Mouse (Mus musculus) liver, embryonic 14.5 days (tissue): ENCODE results near the gene Col8a2. TPM values are rescaled to one million over a fixed set of nuclear protein-coding genes. Genes with fewer than 3 reads are reported as not detected.

Experiments used
- ATAC-seq: fragments of 200-750 bp; cut with Nextera tagmentation; 2 replicates; pipeline ENCODE4 v1.8.0; 2017; ENCODE audit warnings: moderate number of reproducible peaks, mild to moderate bottlenecking, moderate library complexity; ENCODE audit not compliant: insufficient read depth
- DNase-seq, 3 experiments: peaks; one replicate each; pipeline ENCODE4 v3.0.0-alpha.2; 2012 to 2013; ENCODE audit warnings: low read depth in 3 of 3, low spot score in 3 of 3
- H3K27ac ChIP-seq: fragments of 300-500 bp; sonication (generic); 2 replicates; pipeline ENCODE4 v1.5.1; 2014; ENCODE audit warnings: moderate library complexity, mild to moderate bottlenecking, control low read depth, inconsistent platforms
- H3K27me3 ChIP-seq: fragments of 300-500 bp; sonication (generic); 2 replicates; pipeline ENCODE4 v1.6.1; 2014; ENCODE audit warnings: mild to moderate bottlenecking, low read length, moderate library complexity; ENCODE audit not compliant: control insufficient read depth, insufficient read depth
- H3K36me3 ChIP-seq: fragments of 300-500 bp; sonication (generic); replicated peaks from 2 replicates; pipeline ENCODE4 v1.6.1; 2014; ENCODE audit warnings: low read depth; ENCODE audit not compliant: control insufficient read depth, insufficient read depth
- H3K4me1 ChIP-seq, 2 experiments: fragments of 200-500 bp in 1 of 2; fragments of 300-500 bp in 1 of 2; sonication (generic) in 1 of 2; replicated peaks; 2 replicates each; pipeline ENCODE4 v1.6.1; 2012 to 2014; ENCODE audit warnings: antibody characterized with exemption in 1 of 2, inconsistent platforms in 1 of 2, low read length in 1 of 2; ENCODE audit not compliant: control insufficient read depth in 2 of 2, insufficient read depth in 2 of 2
- H3K4me2 ChIP-seq: fragments of 300-500 bp; sonication (generic); 2 replicates; pipeline ENCODE4 v1.6.1; 2014; ENCODE audit warnings: low read depth, mild to moderate bottlenecking, control low read depth, moderate library complexity
- H3K4me3 ChIP-seq, 2 experiments: fragments of 200-500 bp in 1 of 2; fragments of 300-500 bp in 1 of 2; sonication (generic) in 1 of 2; 2 replicates each; pipeline ENCODE4 v1.5.1; 2012 to 2014; ENCODE audit warnings: low read depth in 2 of 2, low read length in 2 of 2, mild to moderate bottlenecking in 2 of 2, control low read depth in 1 of 2, inconsistent platforms in 1 of 2, moderate library complexity in 1 of 2; ENCODE audit not compliant: insufficient read depth in 1 of 2
- H3K9ac ChIP-seq: fragments of 300-500 bp; sonication (generic); replicated peaks from 2 replicates; pipeline ENCODE4 v1.6.1; 2014; ENCODE audit warnings: mild to moderate bottlenecking, control low read depth, moderate library complexity
- H3K9me3 ChIP-seq: fragments of 300-500 bp; sonication (generic); 2 replicates; pipeline ENCODE4 v1.6.1; 2016; ENCODE audit warnings: low read length, mixed read lengths; ENCODE audit not compliant: control insufficient read depth
- CTCF ChIP-seq: IDR thresholded peaks from 2 replicates; pipeline ENCODE4 v1.5.1; 2016; ENCODE audit warnings: antibody characterized with exemption, low read depth, control low read depth
- EP300 ChIP-seq: IDR thresholded peaks from 2 replicates; pipeline ENCODE4 v1.6.1; 2016; ENCODE audit warnings: antibody characterized with exemption, low read depth
- WGBS: fragments of 180-500 bp; shearing (Covaris S2); extraction: QIAGEN DNeasy Blood & Tissue Kit; methylation state at CpG from one replicate; pipeline ENCODE4 v1.1.7; 2014; ENCODE audit not compliant: insufficient replicate concordance; 5-methylcytosine and 5-hydroxymethylcytosine counted together
- polyA plus RNA-seq, 2 experiments: library from polyadenylated mRNA; depleted of rRNA in 1 of 2; stranded (reverse) in 1 of 2; unstranded in 1 of 2; fragments of >200 nt; fragmentation: Nextera tagmentation in 1 of 2; extraction: Ambion mirVana in 1 of 2; gene quantifications; 2 replicates each; pipeline versions ENCODE4 v1.2.1 to v1.2.3; 2012 to 2014

The Col8a2 gene
- polyA plus RNA-seq (2012; rRNA removed) (0.15 and 0.28 TPM in 2 replicates), polyA plus RNA-seq (2014; fragmentation: Nextera tagmentation; extraction: Ambion mirVana) (0.25 and 0.52 TPM in 2 replicates)

- Histone ChIP-seq H3K4me3 (peak within 1 kb of the TSS; percentile 13 to 41; a peak in 3 of 4 replicates), H3K9me3 (no peaks in the 10 kb centered on the region), H3K27me3 (peaks cover 42% of the 10 kb centered on the region), H3K4me1 (0 out of 4 replicates have a peak, but pooled peaks cover 0 to 2% of the 10 kb centered on the region in 2 experiments), H3K27ac (no peak within 1 kb of the TSS), H3K9ac (no peak within 1 kb of the TSS), H3K4me2 (peak within 1 kb of the TSS; percentile 49), H3K36me3 (no peaks in the 10 kb centered on the region)
- ATAC-seq (no peak), DNase-seq (no peak)
- WGBS: 2% methylated on average over 42 of the region's 42 CpGs
- TF ChIP-seq EP300 (no peak), CTCF (no peak)
These were observed at the start of gene Col8a2 for GRCm38 (mm10) chr4:126286492-126286891. TSS of gene Col8a2 (plus strand) at chr4:126286793.

- TF ChIP-seq EP300 (no peak), CTCF (no peak)
- no peak overlapping the region for H3K4me3 ChIP-seq
- no peak overlapping the region for H3K9ac ChIP-seq
- H3K27ac ChIP-seq: no peak overlapping the region
- ATAC-seq (no peak), DNase-seq (no peak)
- 70% methylated on average over 5 of the region's 5 CpGs for WGBS
- no peaks in the 10 kb centered on the region for H3K36me3 ChIP-seq
- H3K4me2 ChIP-seq: no peak overlapping the region
- no peaks in the 10 kb centered on the region for H3K27me3 ChIP-seq
- no peaks in the 10 kb centered on the region for H3K9me3 ChIP-seq
- H3K4me1 ChIP-seq: no peaks in the 10 kb centered on the region
These were observed 48.8 kb upstream of the Col8a2 start for GRCm38 (mm10) chr4:126237721-126238242.

- H3K4me1 ChIP-seq: no peaks in the 10 kb centered on the region
- ATAC-seq (no peak), DNase-seq (no peak)
- no peak overlapping the region for H3K27ac ChIP-seq
- H3K4me2 ChIP-seq: no peak overlapping the region
- no peak overlapping the region for H3K9ac ChIP-seq
- no peaks in the 10 kb centered on the region for H3K9me3 ChIP-seq
- WGBS: 79% methylated on average over 13 of the region's 13 CpGs
- no peaks in the 10 kb centered on the region for H3K36me3 ChIP-seq
- no peak overlapping the region for H3K4me3 ChIP-seq
- no peaks in the 10 kb centered on the region for H3K27me3 ChIP-seq
- TF ChIP-seq EP300 (no peak), CTCF (no peak)
These were observed 46.6 kb upstream of the Col8a2 start for GRCm38 (mm10) chr4:126239862-126240475.

- H3K4me1 ChIP-seq: no peaks in the 10 kb centered on the region
- no peak overlapping the region for H3K4me2 ChIP-seq
- 60% methylated on average over 9 of the region's 9 CpGs for WGBS
- TF ChIP-seq CTCF (no peak), EP300 (no peak)
- H3K9ac ChIP-seq: no peak overlapping the region
- H3K27me3 ChIP-seq: no peaks in the 10 kb centered on the region
- no peak overlapping the region for H3K4me3 ChIP-seq
- no peaks in the 10 kb centered on the region for H3K36me3 ChIP-seq
- no peaks in the 10 kb centered on the region for H3K9me3 ChIP-seq
- ATAC-seq (no peak), DNase-seq (no peak)
- no peak overlapping the region for H3K27ac ChIP-seq
These were observed 44.6 kb upstream of the Col8a2 start for GRCm38 (mm10) chr4:126241956-126242355.

- TF ChIP-seq CTCF (no peak), EP300 (no peak)
- no peak overlapping the region for H3K9ac ChIP-seq
- no peaks in the 10 kb centered on the region for H3K27me3 ChIP-seq
- 73% methylated on average over 6 of the region's 6 CpGs for WGBS
- H3K4me1 ChIP-seq: no peaks in the 10 kb centered on the region
- H3K27ac ChIP-seq: no peak overlapping the region
- no peak overlapping the region for H3K4me3 ChIP-seq
- ATAC-seq (no peak), DNase-seq (no peak)
- H3K4me2 ChIP-seq: no peak overlapping the region
- no peaks in the 10 kb centered on the region for H3K36me3 ChIP-seq
- H3K9me3 ChIP-seq: no peaks in the 10 kb centered on the region
These were observed 44.1 kb upstream of the Col8a2 start for GRCm38 (mm10) chr4:126242510-126242909.
